Mouse (Mus musculus) midbrain, postnatal 0 days (tissue): ENCODE measurements at regions not wholly inside any gene's neighbourhood (a gene's known extent, or its start where the extent isn't known, plus 50 kb on each side); places are given as distances from the start of the nearest gene placed in this dataset.
"Not testable (repeated sequence)": the region's sequence is repeated elsewhere in the genome, so short reads cannot be mapped to it uniquely, and the experiment has no call there.

Source experiments
- ATAC-seq: fragments of 200-750 bp; cut with Nextera tagmentation; 2 replicates; pipeline ENCODE4 v1.8.0; 2017; ENCODE audit warnings: moderate number of reproducible peaks, mild to moderate bottlenecking, moderate TSS enrichment, moderate library complexity; ENCODE audit not compliant: low FRiP score
- DNase-seq: peaks from one replicate; pipeline ENCODE4 v3.0.0-alpha.2; 2015; ENCODE audit warnings: low spot score
- H3K27ac ChIP-seq: fragments of 300-500 bp; sonication (generic); 2 replicates; pipeline ENCODE4 v1.5.1; 2014; ENCODE audit warnings: low read depth, mild to moderate bottlenecking, low read length, mixed read lengths
- H3K27me3 ChIP-seq: fragments of 300-500 bp; sonication (generic); 2 replicates; pipeline ENCODE4 v1.6.1; 2014; ENCODE audit warnings: low read length, control low read depth, mixed read lengths; ENCODE audit not compliant: insufficient read depth
- H3K36me3 ChIP-seq: fragments of 300-500 bp; sonication (generic); 2 replicates; pipeline ENCODE4 v1.6.1; 2014; ENCODE audit warnings: low read length, control low read depth, mixed read lengths; ENCODE audit not compliant: insufficient read depth
- H3K4me1 ChIP-seq: fragments of 300-500 bp; sonication (generic); 2 replicates; pipeline ENCODE4 v1.6.1; 2014; ENCODE audit warnings: mild to moderate bottlenecking, control low read depth, antibody characterized with exemption, low read length, mixed read lengths; ENCODE audit not compliant: insufficient read depth
- H3K4me2 ChIP-seq: fragments of 300-500 bp; sonication (generic); 2 replicates; pipeline ENCODE4 v1.6.1; 2014; ENCODE audit warnings: low read depth, mild to moderate bottlenecking, low read length, mixed read lengths; ENCODE audit not compliant: poor library complexity, severe bottlenecking
- H3K4me3 ChIP-seq: fragments of 300-500 bp; sonication (generic); 2 replicates; pipeline ENCODE4 v1.5.1; 2014; ENCODE audit warnings: low read depth, mild to moderate bottlenecking, low read length, moderate library complexity
- H3K9ac ChIP-seq: fragments of 300-500 bp; sonication (generic); replicated peaks from 2 replicates; pipeline ENCODE4 v1.6.1; 2014; ENCODE audit warnings: mild to moderate bottlenecking, low read length, moderate library complexity, mixed read lengths; ENCODE audit not compliant: poor library complexity, severe bottlenecking
- H3K9me3 ChIP-seq: fragments of 300-500 bp; sonication (generic); 2 replicates; pipeline ENCODE4 v1.6.1; 2016; ENCODE audit warnings: low read length, control low read depth
- CTCF ChIP-seq: IDR thresholded peaks from 2 replicates; pipeline ENCODE4 v1.5.1; 2016; ENCODE audit warnings: antibody characterized with exemption, mild to moderate bottlenecking
- WGBS: fragments of 180-500 bp; shearing (Covaris S2); extraction: QIAGEN DNeasy Blood & Tissue Kit; methylation state at CpG from one replicate; pipeline ENCODE4 v1.1.7; 2014; 5-methylcytosine and 5-hydroxymethylcytosine counted together

DNA sequence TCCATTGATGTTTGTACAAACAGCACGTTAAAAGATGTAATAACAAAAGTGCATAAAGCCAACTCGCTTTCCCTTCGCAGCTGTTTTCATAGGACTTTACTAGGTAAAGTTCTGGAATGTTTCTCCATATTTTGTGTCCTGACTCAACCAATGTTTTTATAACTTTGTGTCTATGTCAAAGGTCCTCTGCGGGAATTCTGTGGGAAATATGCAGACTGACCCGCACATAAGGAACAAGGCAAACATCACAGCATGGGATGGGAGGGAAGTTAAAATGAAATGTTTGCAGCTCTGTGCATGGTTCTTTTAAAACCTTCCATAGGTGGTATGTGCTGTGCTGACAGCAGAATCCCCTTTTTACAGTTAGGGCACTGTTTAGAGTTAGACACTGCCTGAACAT is 622.1 kb upstream of the Epha7 start:
- H3K36me3 ChIP-seq, result no peaks in the 10 kb centered on the region
- no peak overlapping the region for H3K27ac ChIP-seq
- no peak overlapping the region for H3K4me2 ChIP-seq
- 81% methylated on average over 5 of the region's 5 CpGs for whole genome bisulfite sequencing
- TF ChIP-seq CTCF, result no peak
- no peaks in the 10 kb centered on the region for H3K9me3 ChIP-seq
- no peaks in the 10 kb centered on the region for H3K4me1 ChIP-seq
- no peaks in the 10 kb centered on the region for H3K27me3 ChIP-seq
- no peak overlapping the region for H3K4me3 ChIP-seq
- no peak for ATAC-seq
- DNase-seq, result no peak
- H3K9ac ChIP-seq, result no peak overlapping the region

- ATAC-seq (no peak), DNase-seq (no peak)
Observed at GRCm38 (mm10) chr4:28227594-28228208, 585.2 kb upstream of the Epha7 start.

DNA sequence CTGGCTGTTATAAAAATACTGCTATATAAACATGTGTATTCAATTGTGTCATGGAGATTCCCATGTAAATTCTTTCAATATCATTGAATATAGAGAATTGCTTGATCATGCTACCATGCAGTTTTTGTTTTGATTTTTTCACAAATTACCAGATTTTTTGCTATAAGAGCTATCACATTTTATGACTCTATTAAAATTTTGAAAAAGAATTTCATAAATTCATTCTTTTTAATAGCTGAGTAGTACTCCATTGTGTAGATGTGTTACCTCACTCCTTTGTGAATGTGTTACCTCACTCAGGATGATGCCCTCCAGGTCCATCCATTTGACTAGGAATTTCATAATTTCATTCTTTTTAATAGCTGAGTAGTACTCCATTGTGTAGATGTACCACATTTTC is 577.4 kb upstream of the Epha7 start:
- H3K27me3 ChIP-seq, H3K9me3 ChIP-seq, H3K36me3 ChIP-seq, H3K4me1 ChIP-seq, DNase-seq, H3K9ac ChIP-seq, ATAC-seq, H3K4me3 ChIP-seq, H3K27ac ChIP-seq, H3K4me2 ChIP-seq: not testable (repeated sequence)

More at GRCm38 (mm10) chr4:28227594-28228208, 585.2 kb upstream of the Epha7 start:
- no peak overlapping the region for H3K4me3 ChIP-seq
- no peaks in the 10 kb centered on the region for H3K9me3 ChIP-seq
- WGBS, result 20% methylated on average over 2 of the region's 2 CpGs
- no peak for TF ChIP-seq CTCF
- H3K4me2 ChIP-seq, result no peak overlapping the region
- no peaks in the 10 kb centered on the region for H3K36me3 ChIP-seq
- no peak overlapping the region for H3K27ac ChIP-seq
- H3K27me3 ChIP-seq, result no peaks in the 10 kb centered on the region
- no peak overlapping the region for H3K9ac ChIP-seq
- H3K4me1 ChIP-seq, result no peaks in the 10 kb centered on the region

DNA sequence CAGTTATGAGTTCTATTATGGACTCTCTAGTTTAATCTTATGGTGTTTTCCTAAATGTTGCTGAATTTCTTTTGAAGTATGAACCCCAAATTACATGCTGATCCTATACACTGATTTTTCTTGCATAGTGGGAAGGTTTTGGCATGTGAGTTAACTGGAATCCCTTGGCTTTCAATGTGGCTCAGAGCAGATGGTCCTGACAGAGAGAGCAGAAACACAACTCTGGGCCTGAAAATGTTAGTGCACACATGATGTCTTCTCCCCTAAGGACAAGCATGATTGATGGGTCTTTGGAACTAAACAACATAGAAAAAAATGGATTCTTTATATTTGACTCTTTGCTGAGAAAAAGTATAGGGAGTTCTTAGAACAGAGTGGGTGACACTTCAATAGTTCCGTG is 570.7 kb upstream of the Epha7 start:
- H3K9me3 ChIP-seq, result no peaks in the 10 kb centered on the region
- no peaks in the 10 kb centered on the region for H3K36me3 ChIP-seq
- no peak overlapping the region for H3K4me2 ChIP-seq
- no peak overlapping the region for H3K9ac ChIP-seq
- no peaks in the 10 kb centered on the region for H3K4me1 ChIP-seq
- no peak for TF ChIP-seq CTCF
- H3K27ac ChIP-seq, result no peak overlapping the region
- no peak overlapping the region for H3K4me3 ChIP-seq
- no peaks in the 10 kb centered on the region for H3K27me3 ChIP-seq
- peak; percentile 3 for DNase-seq
- WGBS, result 95% methylated on average over 1 of the region's 1 CpGs
- no peak for ATAC-seq
